Mouse (Mus musculus) liver, postnatal 0 days (tissue): ENCODE measurements at regions not wholly inside any gene's neighbourhood (a gene's known extent, or its start where the extent isn't known, plus 50 kb on each side); places are given as distances from the start of the nearest gene placed in this dataset.
A peak's percentile ranks its signal among the peaks of the same experiment; 100 is the strongest.

Experiments used
- ATAC-seq: fragments of 200-750 bp; cut with Nextera tagmentation; 2 replicates; pipeline ENCODE4 v1.8.0; 2017; ENCODE audit warnings: mild to moderate bottlenecking, moderate library complexity
- DNase-seq: peaks from one replicate; pipeline ENCODE4 v3.0.0-alpha.2; 2016
- H3K27ac ChIP-seq: fragments of 300-500 bp; sonication (generic); 2 replicates; pipeline ENCODE4 v1.5.1; 2014; ENCODE audit warnings: antibody characterized with exemption, moderate library complexity, mild to moderate bottlenecking, low read depth
- H3K27me3 ChIP-seq: fragments of 300-500 bp; sonication (generic); 2 replicates; pipeline ENCODE4 v1.6.1; 2014; ENCODE audit warnings: low read length, control low read depth, mixed read lengths; ENCODE audit not compliant: insufficient read depth
- H3K36me3 ChIP-seq: fragments of 300-500 bp; sonication (generic); replicated peaks from 2 replicates; pipeline ENCODE4 v1.6.1; 2014; ENCODE audit warnings: mild to moderate bottlenecking, control low read depth, low read length, moderate library complexity, mixed read lengths; ENCODE audit not compliant: insufficient read depth
- H3K4me1 ChIP-seq: fragments of 300-500 bp; sonication (generic); 2 replicates; pipeline ENCODE4 v1.6.1; 2014; ENCODE audit warnings: antibody characterized with exemption, mild to moderate bottlenecking, control low read depth; ENCODE audit not compliant: insufficient read depth
- H3K4me2 ChIP-seq: fragments of 300-500 bp; sonication (generic); 2 replicates; pipeline ENCODE4 v1.6.1; 2014; ENCODE audit warnings: low read depth, mild to moderate bottlenecking, low read length, moderate library complexity, mixed read lengths
- H3K4me3 ChIP-seq: fragments of 300-500 bp; sonication (generic); 2 replicates; pipeline ENCODE4 v1.5.1; 2014; ENCODE audit warnings: low read depth, low read length
- H3K9ac ChIP-seq: fragments of 300-500 bp; sonication (generic); replicated peaks from 2 replicates; pipeline ENCODE4 v1.6.1; 2014; ENCODE audit warnings: mild to moderate bottlenecking, moderate library complexity
- H3K9me3 ChIP-seq: fragments of 300-500 bp; sonication (generic); 2 replicates; pipeline ENCODE4 v1.6.1; 2016; ENCODE audit warnings: mild to moderate bottlenecking, control low read depth, low read length, mixed read lengths
- CTCF ChIP-seq: sonication (generic); IDR thresholded peaks from 2 replicates; pipeline ENCODE4 v1.5.1; 2016; ENCODE audit warnings: antibody characterized with exemption, low read depth
- EP300 ChIP-seq: IDR thresholded peaks from 2 replicates; pipeline ENCODE4 v1.6.1; 2016; ENCODE audit warnings: antibody characterized with exemption, low read depth, mild to moderate bottlenecking
- WGBS: fragments of 180-500 bp; shearing (Covaris S2); extraction: QIAGEN DNeasy Blood & Tissue Kit; methylation state at CpG from one replicate; pipeline ENCODE4 v1.1.7; 2014; ENCODE audit not compliant: insufficient replicate concordance; 5-methylcytosine and 5-hydroxymethylcytosine counted together

- 75% methylated on average over 5 of the region's 5 CpGs for whole genome bisulfite sequencing
- no peaks in the 10 kb centered on the region for H3K36me3 ChIP-seq
These were observed 82.2 kb downstream of the Il20rb start for GRCm38 (mm10) chr9:100404426-100404825.

GRCm38 (mm10) chr9:100400366-100400765 is 86.2 kb downstream of the Il20rb start:
- no peak for ATAC-seq
- 16% methylated on average over 8 of the region's 8 CpGs for WGBS

More at GRCm38 (mm10) chr9:100404426-100404825, 82.2 kb downstream of the Il20rb start:
- DNase-seq (no peak), ATAC-seq (no peak)
- Histone ChIP-seq H3K4me2 (no peak overlapping the region), H3K4me3 (no peak overlapping the region), H3K27ac (no peak overlapping the region), H3K9me3 (no peaks in the 10 kb centered on the region; the same call in 1 of the 2 replicates), H3K4me1 (no peaks in the 10 kb centered on the region), H3K9ac (no peak overlapping the region), H3K27me3 (no peaks in the 10 kb centered on the region)
- no peak for TF ChIP-seq EP300
- TF ChIP-seq CTCF, result no peak

GRCm38 (mm10) chr9:100396340-100396910 is 90.2 kb downstream of the Il20rb start:
- no peaks in the 10 kb centered on the region for H3K36me3 ChIP-seq
- no peaks in the 10 kb centered on the region for H3K27me3 ChIP-seq
- H3K9me3 ChIP-seq, result no peaks in the 10 kb centered on the region
- H3K27ac ChIP-seq, result no peak overlapping the region
- no peak overlapping the region for H3K4me2 ChIP-seq
- DNase-seq (no peak), ATAC-seq (no peak)
- H3K4me1 ChIP-seq, result no peaks in the 10 kb centered on the region
- no peak for TF ChIP-seq EP300
- H3K4me3 ChIP-seq, result no peak overlapping the region
- WGBS, result 83% methylated on average over 7 of the region's 7 CpGs
- no peak overlapping the region for H3K9ac ChIP-seq

More at GRCm38 (mm10) chr9:100400366-100400765, 86.2 kb downstream of the Il20rb start:
- Histone ChIP-seq H3K36me3 (no peaks in the 10 kb centered on the region), H3K9me3 (no peaks in the 10 kb centered on the region; the same call in 1 of the 2 replicates), H3K9ac (no peak overlapping the region), H3K27me3 (no peaks in the 10 kb centered on the region), H3K4me2 (no peak overlapping the region), H3K4me3 (no peak overlapping the region), H3K27ac (no peak overlapping the region), H3K4me1 (no peaks in the 10 kb centered on the region)
- TF ChIP-seq EP300 (no peak), CTCF (peak; percentile 67)
- peak; percentile 20 for DNase-seq

- Histone ChIP-seq H3K9ac (no peak overlapping the region), H3K4me1 (no peaks in the 10 kb centered on the region), H3K36me3 (no peaks in the 10 kb centered on the region), H3K27me3 (no peaks in the 10 kb centered on the region), H3K9me3 (no peaks in the 10 kb centered on the region), H3K4me3 (no peak overlapping the region), H3K4me2 (no peak overlapping the region), H3K27ac (no peak overlapping the region)
- DNase-seq, result peak; percentile 78
- WGBS, result 4% methylated on average over 5 of the region's 5 CpGs
- ATAC-seq, result no peak
- TF ChIP-seq CTCF, result peak; percentile 94
- TF ChIP-seq EP300, result no peak
These were observed 90.9 kb downstream of the Il20rb start for GRCm38 (mm10) chr9:100395711-100396110.

- Histone ChIP-seq H3K4me1 (no peaks in the 10 kb centered on the region), H3K36me3 (no peaks in the 10 kb centered on the region), H3K27me3 (no peaks in the 10 kb centered on the region), H3K9me3 (no peaks in the 10 kb centered on the region), H3K4me3 (no peak overlapping the region), H3K4me2 (no peak overlapping the region), H3K27ac (no peak overlapping the region), H3K9ac (no peak overlapping the region)
- DNase-seq (no peak), ATAC-seq (no peak)
- TF ChIP-seq EP300 (no peak), CTCF (no peak)
- WGBS, result 39% methylated on average over 1 of the region's 1 CpGs
These were observed 92.0 kb downstream of the Il20rb start for GRCm38 (mm10) chr9:100394632-100395031.

GRCm38 (mm10) chr9:100394166-100394565 is 92.4 kb downstream of the Il20rb start:
- no peak overlapping the region for H3K9ac ChIP-seq
- no peaks in the 10 kb centered on the region for H3K4me1 ChIP-seq
- TF ChIP-seq CTCF (no peak), EP300 (no peak)
- no peak overlapping the region for H3K4me3 ChIP-seq
- H3K27me3 ChIP-seq, result no peaks in the 10 kb centered on the region
- H3K4me2 ChIP-seq, result no peak overlapping the region
- H3K36me3 ChIP-seq, result no peaks in the 10 kb centered on the region
- WGBS, result 58% methylated on average over 5 of the region's 5 CpGs
- ATAC-seq, result no peak
- no peak for DNase-seq
- H3K27ac ChIP-seq, result no peak overlapping the region
- no peaks in the 10 kb centered on the region for H3K9me3 ChIP-seq
